ENCODE assay signal across 13 mouse cellular contexts in genomic region chr6:145014944-145015343, GRCm38 (mm10).
A peak's percentile ranks its signal among the peaks of the same experiment; 100 is the strongest.
DNase-seq lines count a peak whose midpoint lies in the region; ATAC-seq and TF ChIP-seq lines count a peak whose summit lies in the region.
"Had no signal": no experiment of that assay in that cellular context is flagged by ENCODE, and none has a peak within 500 bp of the region (broad histone marks: within the 10 kb centered on the region; RNA-seq: fewer than 3 reads in every experiment).

No protein-coding gene starts in this region.

- WGBS in heart, adult 2 months = 100% methylated on average over 2 of the region's 2 CpGs
- 90% methylated on average over 2 of the region's 2 CpGs for WGBS in heart, embryonic 12.5 days
- 95% methylated on average over 2 of the region's 2 CpGs for WGBS in lung, adult 2 months
- 100% methylated on average over 2 of the region's 2 CpGs for WGBS in cerebellum, adult 2 months

- H3K4me2 ChIP-seq in heart, embryonic 12.5 days = no peak overlapping the region
- H3K4me2 ChIP-seq: embryonic facial prominence, embryonic 12.5 days; neural tube, embryonic 13.5 days had no signal

- no peak overlapping the region for H3K4me3 ChIP-seq in heart, adult 2 months
- H3K4me3 ChIP-seq in heart, embryonic 12.5 days = no peak overlapping the region
- H3K4me3 ChIP-seq in lung, adult 2 months (replicated peaks; ENCODE audit: extremely low read depth, low read depth, low read length) = no peak overlapping the region
- H3K4me3 ChIP-seq in cerebellum, adult 2 months (replicated peaks; ENCODE audit: insufficient read depth, low read depth, low read length) = no peak overlapping the region
- H3K4me3 ChIP-seq: embryonic facial prominence, embryonic 12.5 days; neural tube, embryonic 13.5 days had no signal

- 0 out of 2 replicates have a peak, but pooled peaks cover 4% of the 10 kb centered on the region for H3K9me3 ChIP-seq in heart, embryonic 12.5 days (replicated peaks)
- H3K9me3 ChIP-seq: neural tube, embryonic 13.5 days had no signal

- intact Hi-C loops in heart, adult 2 months (cut with DNase I) = no loop called here

- DNase-seq in heart, adult 2 months = no peak
- no peak for DNase-seq in lung, adult 2 months
- no peak for DNase-seq in lung, postnatal 36 days
- DNase-seq in ES-CJ7 (ENCODE audit: low read depth, low spot score) = peak; percentile 58
- DNase-seq in cerebellum, adult 2 months = no peak
- no peak for DNase-seq in right cerebral cortex, postnatal 10 days (ENCODE audit: low spot score in 2 of 2)
- DNase-seq: adrenal gland, adult 8-10 months; cerebellum, adult 11 months; layer of hippocampus, adult 9-11 months had no signal

- no peak for TF ChIP-seq POLR2A in heart, adult 2 months (IDR thresholded peaks at IDR 0.05; ENCODE audit: insufficient read depth, low read depth, low read length)
- TF ChIP-seq POLR2A in lung, adult 2 months (IDR thresholded peaks at IDR 0.05; ENCODE audit: borderline replicate concordance, extremely low read depth, low read depth, low read length) = no peak
- no peak for TF ChIP-seq POLR2A in cerebellum, adult 2 months (IDR thresholded peaks at IDR 0.05; ENCODE audit: borderline replicate concordance, insufficient read depth, low read length)

- no peaks in the 10 kb centered on the region for H3K79me2 ChIP-seq in heart, adult 2 months (replicated peaks; ENCODE audit: control insufficient read depth, insufficient read depth, low read length)

- ATAC-seq in heart, embryonic 12.5 days (ENCODE audit: insufficient number of reproducible peaks, low FRiP score) = no peak
- ATAC-seq in megakaryocyte, adult 5-6 weeks (ENCODE audit: poor library complexity, severe bottlenecking) = peak; percentile 41; the same call in 1 of the 2 replicates

- H3K27me3 ChIP-seq in heart, adult 2 months (ENCODE audit: control insufficient read depth, insufficient read depth, low read length) = no peaks in the 10 kb centered on the region
- H3K27me3 ChIP-seq in heart, embryonic 12.5 days (replicated peaks) = no peaks in the 10 kb centered on the region
- no peaks in the 10 kb centered on the region for H3K27me3 ChIP-seq in cerebellum, adult 2 months (ENCODE audit: control insufficient read depth, insufficient read depth, low read length)
- H3K27me3 ChIP-seq: embryonic facial prominence, embryonic 12.5 days; neural tube, embryonic 13.5 days had no signal

- H3K9ac ChIP-seq in heart, adult 2 months (ENCODE audit: low read depth, low read length) = no peak overlapping the region
- no peak overlapping the region for H3K9ac ChIP-seq in heart, embryonic 12.5 days
- H3K9ac ChIP-seq: embryonic facial prominence, embryonic 12.5 days; neural tube, embryonic 13.5 days had no signal

- H3K27ac ChIP-seq in heart, adult 2 months = no peak overlapping the region
- no peak overlapping the region for H3K27ac ChIP-seq in heart, embryonic 12.5 days (ENCODE audit: poor library complexity, severe bottlenecking)
- no peak overlapping the region for H3K27ac ChIP-seq in cerebellum, adult 2 months (ENCODE audit: insufficient read depth, low read length)
- H3K27ac ChIP-seq: embryonic facial prominence, embryonic 12.5 days; neural tube, embryonic 13.5 days had no signal

- TF ChIP-seq CTCF in heart, adult 2 months (IDR thresholded peaks at IDR 0.05) = peak; percentile 42
- 0 out of 2 replicates have a peak, but pooled peaks have one; percentile 4 for TF ChIP-seq CTCF in lung, adult 2 months (IDR thresholded peaks at IDR 0.05; ENCODE audit: insufficient read depth, low read length)
- TF ChIP-seq CTCF in cerebellum, adult 2 months (IDR thresholded peaks at IDR 0.05; ENCODE audit: borderline replicate concordance, insufficient read depth, low read depth, low read length) = no peak

- H3K36me3 ChIP-seq in heart, adult 2 months (ENCODE audit: control insufficient read depth, insufficient read depth, low read length) = no peaks in the 10 kb centered on the region
- H3K36me3 ChIP-seq in heart, embryonic 12.5 days = no peaks in the 10 kb centered on the region; the same call in 1 of the 2 replicates

- H3K4me1 ChIP-seq in heart, adult 2 months (ENCODE audit: control insufficient read depth, insufficient read depth, low read length) = no peaks in the 10 kb centered on the region
- peaks cover 6% of the 10 kb centered on the region; the same call in 1 of the 2 replicates for H3K4me1 ChIP-seq in heart, embryonic 12.5 days (replicated peaks)
- no peaks in the 10 kb centered on the region for H3K4me1 ChIP-seq in lung, adult 2 months (ENCODE audit: control insufficient read depth, insufficient read depth, low read length)
- peaks cover 14% of the 10 kb centered on the region for H3K4me1 ChIP-seq in cerebellum, adult 2 months (ENCODE audit: control insufficient read depth, insufficient read depth, low read length)
- H3K4me1 ChIP-seq: embryonic facial prominence, embryonic 12.5 days had no signal

- TF ChIP-seq EP300 in heart, adult 2 months (IDR thresholded peaks at IDR 0.05; ENCODE audit: insufficient read depth, low read depth, low read length) = no peak
